Mouse (Mus musculus) heart, embryonic 12.5 days (tissue): ENCODE measurements around the gene Vmn1r200. TPM values are rescaled to one million over a fixed set of nuclear protein-coding genes. Genes with fewer than 3 reads are reported as not detected.
"Not testable (repeated sequence)": the region's sequence is repeated elsewhere in the genome, so short reads cannot be mapped to it uniquely, and the experiment has no call there.

ENCODE experiments used
- ATAC-seq: fragments of 200-750 bp; cut with Nextera tagmentation; 2 replicates; pipeline ENCODE4 v1.8.0; 2017; ENCODE audit warnings: moderate TSS enrichment, moderate library complexity; ENCODE audit not compliant: insufficient number of reproducible peaks, low FRiP score
- H3K27ac ChIP-seq: fragments of 300-500 bp; sonication (generic); 2 replicates; pipeline ENCODE4 v1.5.1; 2016; ENCODE audit warnings: mild to moderate bottlenecking, moderate library complexity; ENCODE audit not compliant: poor library complexity, severe bottlenecking
- H3K27me3 ChIP-seq: fragments of 300-500 bp; sonication (generic); replicated peaks from 2 replicates; pipeline ENCODE4 v1.6.1; 2016; ENCODE audit warnings: mild to moderate bottlenecking, moderate library complexity
- H3K36me3 ChIP-seq: fragments of 300-500 bp; sonication (generic); 2 replicates; pipeline ENCODE4 v1.6.1; 2016; ENCODE audit warnings: mild to moderate bottlenecking, moderate library complexity
- H3K4me1 ChIP-seq: fragments of 300-500 bp; sonication (generic); replicated peaks from 2 replicates; pipeline ENCODE4 v1.6.1; 2016; ENCODE audit warnings: mild to moderate bottlenecking
- H3K4me2 ChIP-seq: fragments of 300-500 bp; sonication (generic); 2 replicates; pipeline ENCODE4 v1.6.1; 2016; ENCODE audit warnings: mild to moderate bottlenecking, moderate library complexity
- H3K4me3 ChIP-seq: fragments of 300-500 bp; sonication (generic); 2 replicates; pipeline ENCODE4 v1.5.1; 2016; ENCODE audit warnings: mild to moderate bottlenecking
- H3K9ac ChIP-seq: fragments of 300-500 bp; sonication (generic); 2 replicates; pipeline ENCODE4 v1.6.1; 2016; ENCODE audit warnings: mild to moderate bottlenecking, moderate library complexity
- H3K9me3 ChIP-seq: fragments of 300-500 bp; sonication (generic); replicated peaks from 2 replicates; pipeline ENCODE4 v1.6.1; 2016; ENCODE audit warnings: mild to moderate bottlenecking, moderate library complexity
- WGBS: fragments of 180-500 bp; shearing (Covaris S2); methylation state at CpG from one replicate; pipeline ENCODE4 v1.1.7; 2016; 5-methylcytosine and 5-hydroxymethylcytosine counted together
- polyA plus RNA-seq: library from polyadenylated mRNA; unstranded; fragments of >200 nt; fragmentation: Nextera tagmentation; extraction: Ambion mirVana; gene quantifications from 2 replicates; pipeline ENCODE4 v1.2.1, GENCODE M21; 2016

Gene Vmn1r200
- not detected in 2 replicates for polyA plus RNA-seq

DNA sequence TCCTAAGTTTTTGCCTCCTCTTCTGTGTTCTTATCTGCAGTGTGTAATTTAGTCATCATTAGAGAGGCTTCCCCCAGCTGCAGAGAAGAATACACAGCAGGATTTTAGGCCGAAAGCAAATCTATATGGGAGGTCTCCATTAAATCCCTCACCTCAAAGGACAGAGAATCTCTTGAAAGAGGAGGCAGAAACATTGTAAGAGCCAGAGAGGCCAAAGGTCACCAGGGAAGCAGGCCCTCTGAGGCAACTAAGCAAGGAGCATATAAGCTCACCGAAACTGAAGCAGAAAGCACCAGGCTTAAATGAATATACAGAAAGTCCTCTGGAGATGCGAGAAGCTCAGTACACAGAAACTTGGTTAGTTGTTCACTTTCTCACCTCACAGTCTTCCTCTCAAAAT is at the start of gene Vmn1r200:
TSS of gene Vmn1r200 (plus strand) at position 301 of the 400 bp plus-strand sequence.
- Histone ChIP-seq H3K27me3 (no peaks in the 10 kb centered on the region), H3K4me3 (no peak within 1 kb of the TSS), H3K4me1 (no peaks in the 10 kb centered on the region), H3K36me3 (no peaks in the 10 kb centered on the region), H3K9ac (no peak within 1 kb of the TSS), H3K9me3 (no peaks in the 10 kb centered on the region), H3K4me2 (no peak within 1 kb of the TSS), H3K27ac (no peak within 1 kb of the TSS)
- no peak for ATAC-seq
- 70% methylated on average over 3 of the region's 3 CpGs for WGBS

DNA sequence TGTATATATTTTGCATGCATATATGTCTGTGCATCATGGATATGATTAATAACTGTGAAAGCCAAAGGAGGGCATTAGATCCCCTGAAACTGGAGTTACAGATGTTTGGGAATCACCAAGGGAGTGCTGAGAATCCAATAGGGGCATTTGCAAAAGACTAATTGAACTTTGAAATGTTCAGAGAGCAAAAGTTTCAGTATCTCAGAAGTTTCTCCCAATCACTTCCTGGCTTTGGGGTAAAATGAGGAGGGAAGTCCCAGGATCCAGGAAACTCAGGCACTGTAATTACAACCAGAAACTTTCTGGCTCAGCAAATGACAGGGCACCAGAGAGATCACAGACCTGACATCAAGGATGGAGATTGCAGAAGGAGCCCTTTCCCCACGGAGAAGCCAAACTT is 40.1 kb upstream of the Vmn1r200 start, which contains the start of gene Vmn1r198:
TSS of gene Vmn1r198 (plus strand) at position 301 of the 400 bp plus-strand sequence.
- H3K4me3 ChIP-seq = no peak within 1 kb of the TSS
- H3K9ac ChIP-seq = no peak within 1 kb of the TSS
- no peaks in the 10 kb centered on the region for H3K4me1 ChIP-seq
- H3K27me3 ChIP-seq = no peaks in the 10 kb centered on the region
- no peak within 1 kb of the TSS for H3K27ac ChIP-seq
- H3K4me2 ChIP-seq = no peak within 1 kb of the TSS
- 21% methylated on average over 1 of the region's 1 CpGs for WGBS
- no peak for ATAC-seq
- no peaks in the 10 kb centered on the region for H3K36me3 ChIP-seq
- H3K9me3 ChIP-seq = peaks cover 4% of the 10 kb centered on the region; the same call in 1 of the 2 replicates

DNA sequence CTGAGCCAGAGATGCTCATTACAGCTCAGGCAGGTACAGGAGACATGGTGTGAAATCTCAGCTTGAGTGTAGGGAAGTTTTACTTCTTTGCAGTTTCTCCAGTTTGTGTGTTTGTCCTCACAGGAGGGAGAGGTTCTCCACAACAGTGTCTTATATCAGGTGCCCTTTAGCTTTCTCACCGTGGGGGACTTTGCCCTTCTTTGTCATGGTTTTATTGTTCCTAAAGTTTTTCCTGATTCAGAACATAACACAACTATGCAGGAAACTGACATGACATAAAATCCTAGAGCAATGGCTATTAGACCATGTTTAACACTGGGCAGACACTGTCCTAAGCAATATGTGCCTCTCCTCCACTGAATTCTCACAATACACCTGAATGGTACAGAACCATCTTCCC is 39.4 kb upstream of the Vmn1r200 start:
- Histone ChIP-seq H3K27me3 (no peaks in the 10 kb centered on the region), H3K9ac (no peak overlapping the region), H3K9me3 (peaks cover 4% of the 10 kb centered on the region; the same call in 1 of the 2 replicates), H3K4me3 (no peak overlapping the region), H3K4me2 (no peak overlapping the region), H3K36me3 (no peaks in the 10 kb centered on the region), H3K27ac (no peak overlapping the region), H3K4me1 (no peaks in the 10 kb centered on the region)
- ATAC-seq = no peak
- 67% methylated on average over 1 of the region's 1 CpGs for WGBS

DNA sequence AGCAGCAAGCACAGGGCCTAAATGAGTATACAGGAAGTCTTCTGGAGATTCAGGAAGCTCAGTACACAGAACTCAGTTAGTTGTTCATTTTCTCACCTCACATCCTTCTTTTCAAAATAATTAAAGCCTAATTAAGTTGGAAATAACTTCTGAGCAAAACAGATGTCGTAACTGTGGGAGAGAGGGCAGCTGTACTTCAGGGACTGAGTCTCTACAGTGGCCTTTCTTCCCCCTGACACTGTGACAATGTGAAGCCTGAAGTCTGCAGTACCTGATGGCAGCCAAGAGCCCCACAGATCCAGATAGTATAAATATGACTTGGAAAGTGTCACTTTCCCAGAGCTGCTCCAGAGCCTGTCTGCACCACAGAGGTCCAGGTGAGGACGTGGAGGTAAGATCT is 10.7 kb upstream of the Vmn1r200 start, which contains the start of gene Vmn1r199:
TSS of gene Vmn1r199 (plus strand) at position 301 of the 400 bp plus-strand sequence.
- Histone ChIP-seq H3K9me3 (no peaks in the 10 kb centered on the region), H3K9ac (no peak within 1 kb of the TSS), H3K27me3 (no peaks in the 10 kb centered on the region), H3K27ac (no peak within 1 kb of the TSS), H3K4me2 (no peak within 1 kb of the TSS), H3K4me3 (no peak within 1 kb of the TSS), H3K4me1 (peaks cover 5% of the 10 kb centered on the region), H3K36me3 (no peaks in the 10 kb centered on the region)
- ATAC-seq = no peak
- 74% methylated on average over 2 of the region's 2 CpGs for WGBS

DNA sequence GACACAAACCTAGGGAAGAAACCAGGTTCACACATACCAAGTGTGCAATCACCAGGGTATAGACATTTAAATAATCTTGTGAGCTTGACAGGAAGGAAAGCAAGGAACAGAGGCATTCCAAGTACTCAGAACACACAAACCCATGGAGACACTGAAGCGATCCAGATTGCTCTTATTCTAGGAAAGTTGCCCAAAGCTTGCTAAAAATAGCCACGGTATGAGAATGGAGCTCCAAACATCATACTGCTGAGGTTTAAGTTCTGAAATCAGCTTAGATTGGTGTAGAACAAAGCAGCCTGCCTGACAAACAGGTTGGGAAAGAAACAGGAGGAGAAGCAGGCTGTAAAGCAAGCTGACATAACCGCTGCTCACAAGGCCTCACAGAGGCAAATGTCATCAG is 9.0 kb upstream of the Vmn1r200 start:
- H3K9me3 ChIP-seq, H3K9ac ChIP-seq, H3K27me3 ChIP-seq, H3K36me3 ChIP-seq, H3K4me3 ChIP-seq, H3K4me1 ChIP-seq, H3K4me2 ChIP-seq: not testable (repeated sequence)
- 0 out of 2 replicates have a peak, but pooled peaks have one; percentile 36 for ATAC-seq
- H3K27ac ChIP-seq = 0 out of 2 replicates have a peak overlapping the region, but pooled peaks have one; percentile 38
- WGBS = 47% methylated on average over 3 of the region's 3 CpGs

DNA sequence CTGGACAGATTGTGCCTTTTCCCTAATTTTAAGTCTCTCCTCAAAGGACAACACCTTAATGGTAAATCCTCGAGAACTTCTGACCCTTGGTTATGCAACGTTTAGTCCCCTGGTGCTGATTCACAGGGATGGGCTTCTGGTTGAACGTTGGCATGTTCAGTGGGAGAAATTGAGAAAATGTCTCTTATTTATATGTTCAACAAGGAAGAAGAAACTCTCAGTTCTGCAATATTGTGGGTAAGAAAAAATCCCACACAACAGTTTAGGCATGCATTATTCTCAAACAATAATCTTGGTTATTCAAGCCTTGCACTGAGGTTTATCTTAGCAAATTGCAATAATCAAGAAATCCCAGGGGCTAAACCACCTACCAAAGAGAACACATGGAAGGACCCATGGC is 6.8 kb upstream of the Vmn1r200 start:
- H3K27ac ChIP-seq = no peak overlapping the region
- H3K4me2 ChIP-seq = no peak overlapping the region
- no peak for ATAC-seq
- H3K4me1 ChIP-seq = peaks cover 5% of the 10 kb centered on the region
- no peak overlapping the region for H3K9ac ChIP-seq
- WGBS = 70% methylated on average over 3 of the region's 3 CpGs
- H3K27me3 ChIP-seq = no peaks in the 10 kb centered on the region
- H3K36me3 ChIP-seq = no peaks in the 10 kb centered on the region
- H3K9me3 ChIP-seq = no peaks in the 10 kb centered on the region
- no peak overlapping the region for H3K4me3 ChIP-seq

DNA sequence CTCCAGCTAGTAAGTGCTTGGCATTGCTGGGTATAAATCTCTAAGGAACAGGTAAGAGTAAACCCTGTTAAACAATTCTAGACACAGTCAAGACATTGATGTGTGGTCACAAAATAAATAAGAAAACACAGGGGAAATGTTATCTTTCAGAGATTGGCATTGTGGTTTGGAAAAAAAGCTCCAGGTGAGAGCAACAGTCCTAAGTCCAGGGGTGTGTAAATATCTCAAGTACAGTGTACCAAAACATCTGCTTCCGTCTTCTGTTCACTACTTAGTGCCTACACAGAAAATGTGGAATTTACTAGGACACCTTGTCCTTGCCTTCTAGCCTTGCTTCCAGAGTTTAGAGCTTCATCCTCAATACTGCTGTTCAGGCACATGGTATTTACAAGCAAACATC is 3.1 kb upstream of the Vmn1r200 start:
- no peak overlapping the region for H3K4me3 ChIP-seq
- H3K27ac ChIP-seq = no peak overlapping the region
- no peak overlapping the region for H3K4me2 ChIP-seq
- ATAC-seq = no peak
- no peaks in the 10 kb centered on the region for H3K4me1 ChIP-seq
- H3K27me3 ChIP-seq = no peaks in the 10 kb centered on the region
- 83% methylated on average over 1 of the region's 1 CpGs for whole genome bisulfite sequencing
- H3K9me3 ChIP-seq = no peaks in the 10 kb centered on the region
- H3K9ac ChIP-seq = no peak overlapping the region
- no peaks in the 10 kb centered on the region for H3K36me3 ChIP-seq

DNA sequence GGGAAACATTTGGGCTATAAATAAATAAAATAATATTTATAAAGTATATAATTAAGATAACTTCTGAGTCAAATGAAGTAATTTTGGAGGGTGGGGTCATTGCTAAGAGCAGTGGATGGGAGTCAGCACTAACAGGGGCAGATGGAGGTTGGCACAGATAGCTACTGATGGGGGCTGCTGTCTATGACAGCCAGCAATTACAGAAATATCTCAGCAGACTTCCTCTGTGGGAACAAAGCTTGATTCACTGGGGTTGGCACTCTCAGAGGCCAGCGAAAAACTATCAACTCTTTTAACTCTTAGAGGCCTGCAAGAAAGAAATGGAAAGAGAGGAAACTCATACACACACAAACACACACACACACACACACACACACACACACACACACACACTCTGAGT is 12.8 kb downstream of the Vmn1r200 start:
- H3K4me2 ChIP-seq = no peak overlapping the region
- no peak for ATAC-seq
- no peaks in the 10 kb centered on the region for H3K27me3 ChIP-seq
- H3K9me3 ChIP-seq = peaks cover 23% of the 10 kb centered on the region
- H3K9ac ChIP-seq = no peak overlapping the region
- H3K27ac ChIP-seq = no peak overlapping the region
- H3K4me1 ChIP-seq = no peaks in the 10 kb centered on the region
- no peaks in the 10 kb centered on the region for H3K36me3 ChIP-seq
- 25% methylated on average over 1 of the region's 1 CpGs for WGBS
- no peak overlapping the region for H3K4me3 ChIP-seq

Other genes starting within 250 kb of the Vmn1r200 start
- gene Vmn1r191, start 206.4 kb upstream of the Vmn1r200 start, polyA plus RNA-seq = not detected in 2 replicates
- gene Vmn1r192, start 199.2 kb upstream of the Vmn1r200 start, polyA plus RNA-seq = not detected in 2 replicates
- not detected in 2 replicates for gene Vmn1r193, start 167.2 kb upstream of the Vmn1r200 start, polyA plus RNA-seq
- not detected in 2 replicates for gene Vmn1r194, start 146.2 kb upstream of the Vmn1r200 start, polyA plus RNA-seq
- gene Vmn1r195, start 119.9 kb upstream of the Vmn1r200 start, polyA plus RNA-seq = not detected in 2 replicates
- not detected in 2 replicates for gene Vmn1r196, start 100.5 kb upstream of the Vmn1r200 start, polyA plus RNA-seq
- gene Vmn1r197, start 65.8 kb upstream of the Vmn1r200 start, polyA plus RNA-seq = not detected in 2 replicates
- not detected in 2 replicates for gene Vmn1r198, start 40.0 kb upstream of the Vmn1r200 start, polyA plus RNA-seq
- not detected in 2 replicates for gene Vmn1r199, start 10.6 kb upstream of the Vmn1r200 start, polyA plus RNA-seq
- gene Vmn1r201, start 81.5 kb downstream of the Vmn1r200 start, polyA plus RNA-seq = not detected in 2 replicates
- not detected in 2 replicates for gene Vmn1r202, start 115.0 kb downstream of the Vmn1r200 start, polyA plus RNA-seq
- gene Vmn1r203, start 127.7 kb downstream of the Vmn1r200 start, polyA plus RNA-seq = not detected in 2 replicates
- gene Vmn1r204, start 162.8 kb downstream of the Vmn1r200 start, polyA plus RNA-seq = not detected in 2 replicates
- gene Vmn1r205, start 202.6 kb downstream of the Vmn1r200 start, polyA plus RNA-seq = not detected in 2 replicates
- gene Vmn1r206, start 233.9 kb downstream of the Vmn1r200 start, polyA plus RNA-seq = not detected in 2 replicates